Mouse (Mus musculus) liver, adult 2 months (tissue): ENCODE measurements around the gene Gm28305.
A peak's percentile ranks its signal among the peaks of the same experiment; 100 is the strongest.

Source experiments
- CTCF ChIP-seq: fragments of 200-500 bp; IDR thresholded peaks from 2 replicates; pipeline ENCODE4 v1.5.1; 2011; ENCODE audit warnings: low read depth, low read length, control low read depth
- POLR2A ChIP-seq: fragments of 200-500 bp; IDR thresholded peaks from 2 replicates; pipeline ENCODE4 v1.6.1; 2011; ENCODE audit warnings: low read length, control low read depth; ENCODE audit not compliant: insufficient read depth; ENCODE audit errors: extremely low read depth

DNA sequence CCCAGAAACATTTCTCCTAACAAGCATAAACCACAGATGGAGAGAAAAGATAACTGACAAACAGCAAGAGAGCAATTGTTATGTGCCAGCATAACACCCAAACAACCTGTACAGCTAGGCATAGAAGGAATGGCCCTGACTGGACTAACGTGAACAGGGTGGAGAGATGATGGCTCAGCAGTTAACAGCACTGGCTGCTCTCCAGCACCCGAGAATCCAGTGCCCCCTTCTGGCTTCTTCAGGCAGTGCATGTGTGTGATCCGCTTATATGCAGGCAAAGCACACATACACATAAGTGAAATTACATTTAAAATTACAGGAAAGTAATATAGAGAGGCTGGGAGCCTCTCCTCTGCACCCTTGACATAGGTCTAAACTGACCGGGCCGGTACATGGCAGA lies 38.9 kb downstream of the Gm28305 start:
- peak; percentile 80 for TF ChIP-seq CTCF
- TF ChIP-seq POLR2A, result no peak
